Mouse (Mus musculus) ovary, adult 2 months (tissue): ENCODE measurements around the gene Serpinb11. TPM values are rescaled to one million over a fixed set of nuclear protein-coding genes. Genes with fewer than 3 reads are reported as not detected.

Source experiments
- polyA plus RNA-seq: library from polyadenylated mRNA; depleted of rRNA; stranded (reverse); fragments of >200 nt; gene quantifications from 2 replicates; pipeline ENCODE4 v1.2.3, GENCODE M21; 2012; rRNA removed

The Serpinb11 gene
- 0.38 and 0.44 TPM in 2 replicates for polyA plus RNA-seq

GRCm38 (mm10) chr1:107360898-107361297 lies at the start of gene Serpinb11:
Gene Serpinb11, plus strand, starts transcription at chr1:107361198.

GRCm38 (mm10) chr1:107399355-107399754 lies 38.4 kb downstream of the Serpinb11 start, which contains the start of gene Serpinb7:
Gene Serpinb7, plus strand, starts transcription at chr1:107399655.

Other genes with a start within 250 kb of the Serpinb11 start
- not detected in 2 replicates for gene Serpinb3b, start 82.8 kb upstream of the Serpinb11 start, polyA plus RNA-seq
- gene Serpinb3c, start 82.8 kb upstream of the Serpinb11 start, polyA plus RNA-seq, result not detected in 2 replicates
- gene Serpinb7, start 38.5 kb downstream of the Serpinb11 start, polyA plus RNA-seq, result not detected in 2 replicates
- gene Serpinb2, start 150.2 kb downstream of the Serpinb11 start, polyA plus RNA-seq, result 0.07 TPM in 1 of 2 replicates, not detected in the other
- 0.69 and 1.0 TPM in 2 replicates for gene Serpinb8, start 228.8 kb downstream of the Serpinb11 start, polyA plus RNA-seq